Mouse (Mus musculus) granulocyte monocyte progenitor cell, adult 5-6 weeks (primary cell): ENCODE data around the gene Brd3. TPM values are rescaled to one million over a fixed set of nuclear protein-coding genes. Genes with fewer than 3 reads are reported as not detected.
"Not testable (repeated sequence)": the region's sequence is repeated elsewhere in the genome, so short reads cannot be mapped to it uniquely, and the experiment has no call there.

ENCODE experiments used
- ATAC-seq: replicated peaks from 2 replicates; pipeline ENCODE4 v1.8.0; 2016; ENCODE audit warnings: mild to moderate bottlenecking, moderate TSS enrichment, inconsistent platforms; ENCODE audit not compliant: poor library complexity, severe bottlenecking
- total RNA-seq, 2 experiments: library from RNA; stranded (forward) in 1 of 2; stranded (reverse) in 1 of 2; fragments of 200-712, 200-1000 nt in 1 of 2; fragments of >200 nt in 1 of 2; fragmentation: Nextera tagmentation in 1 of 2; gene quantifications; 2 replicates each; pipeline ENCODE4 v1.2.3; 2014 to 2017

Gene Brd3
- total RNA-seq, 2 experiments from 2014 or later, result 25.6 to 35.9 TPM

GRCm38 (mm10) chr2:27513861-27514260 is 6.4 kb upstream of the Brd3 start:
- no peak for ATAC-seq

- ATAC-seq, result peak; percentile 52
Measured at GRCm38 (mm10) chr2:27512909-27513308, 5.4 kb upstream of the Brd3 start.

- ATAC-seq, result no peak
Measured at GRCm38 (mm10) chr2:27510706-27511105, 3.2 kb upstream of the Brd3 start.

- not testable (repeated sequence) for ATAC-seq
Measured at GRCm38 (mm10) chr2:27506658-27507057, 804 bp downstream of the Brd3 start.

GRCm38 (mm10) chr2:27505539-27505938 is 1.9 kb downstream of the Brd3 start:
- ATAC-seq, result no peak

GRCm38 (mm10) chr2:27504113-27504885 is 3.2 kb downstream of the Brd3 start:
- peak; percentile 98 for ATAC-seq

GRCm38 (mm10) chr2:27496391-27497028 is 11.0 kb downstream of the Brd3 start:
- ATAC-seq, result 0 out of 2 replicates have a peak, but pooled peaks have one; percentile 25

GRCm38 (mm10) chr2:27493971-27494370 is 13.5 kb downstream of the Brd3 start:
- ATAC-seq, result peak; percentile 12

- no peak for ATAC-seq
Measured at GRCm38 (mm10) chr2:27490939-27491338, 16.5 kb downstream of the Brd3 start.

- no peak for ATAC-seq
Measured at GRCm38 (mm10) chr2:27488362-27488761, 19.1 kb downstream of the Brd3 start.

GRCm38 (mm10) chr2:27487336-27488049 is 20.0 kb downstream of the Brd3 start:
- peak; percentile 94 for ATAC-seq

- ATAC-seq, result no peak
Measured at GRCm38 (mm10) chr2:27486725-27487124, 20.7 kb downstream of the Brd3 start.

- no peak for ATAC-seq
Measured at GRCm38 (mm10) chr2:27482265-27482861, 25.1 kb downstream of the Brd3 start.

GRCm38 (mm10) chr2:27480367-27480766 is 27.1 kb downstream of the Brd3 start:
- peak; percentile 40 for ATAC-seq

- no peak for ATAC-seq
Measured at GRCm38 (mm10) chr2:27479821-27480220, 27.6 kb downstream of the Brd3 start.

GRCm38 (mm10) chr2:27476303-27477192 is 30.9 kb downstream of the Brd3 start:
- ATAC-seq, result no peak

GRCm38 (mm10) chr2:27475495-27476302 is 31.8 kb downstream of the Brd3 start:
- peak; percentile 73 for ATAC-seq

- peak; percentile 1; the same call in 1 of the 2 replicates for ATAC-seq
Measured at GRCm38 (mm10) chr2:27474621-27475484, 32.6 kb downstream of the Brd3 start.
